Mouse (Mus musculus) embryonic fibroblast, embryonic 13.5 days (primary cell): ENCODE data around the gene Atp8b3. TPM values are rescaled to one million over a fixed set of nuclear protein-coding genes. Genes with fewer than 3 reads are reported as not detected.
A peak's percentile ranks its signal among the peaks of the same experiment; 100 is the strongest.

Experiments used
- H3K27ac ChIP-seq: 2 replicates; pipeline ENCODE4 v1.5.1; 2012; ENCODE audit warnings: low read length, control low read depth, inconsistent platforms; ENCODE audit not compliant: insufficient read depth
- H3K4me1 ChIP-seq: 2 replicates; pipeline ENCODE4 v1.6.1; 2011; ENCODE audit warnings: low read length; ENCODE audit not compliant: control insufficient read depth, insufficient read depth
- H3K4me3 ChIP-seq: 2 replicates; pipeline ENCODE4 v1.5.1; 2011; ENCODE audit warnings: mild to moderate bottlenecking, control low read depth, low read length; ENCODE audit not compliant: insufficient read depth
- CTCF ChIP-seq: IDR thresholded peaks from 2 replicates; pipeline ENCODE4 v1.5.1; 2011; ENCODE audit warnings: mild to moderate bottlenecking, control low read depth, low read length, moderate library complexity, borderline replicate concordance; ENCODE audit not compliant: insufficient read depth
- POLR2A ChIP-seq: IDR thresholded peaks from 2 replicates; pipeline ENCODE4 v1.6.1; 2011; ENCODE audit warnings: low read depth, mild to moderate bottlenecking, control low read depth, low read length, moderate library complexity
- polyA plus RNA-seq: library from polyadenylated mRNA; stranded (reverse); fragments of >200 nt; gene quantifications from 2 replicates; pipeline ENCODE4 v1.2.4, GENCODE M21; 2011; ENCODE audit warnings: low read depth; ENCODE audit not compliant: missing spikeins, insufficient read length

The Atp8b3 gene
- polyA plus RNA-seq, 1 experiment, result not detected

DNA sequence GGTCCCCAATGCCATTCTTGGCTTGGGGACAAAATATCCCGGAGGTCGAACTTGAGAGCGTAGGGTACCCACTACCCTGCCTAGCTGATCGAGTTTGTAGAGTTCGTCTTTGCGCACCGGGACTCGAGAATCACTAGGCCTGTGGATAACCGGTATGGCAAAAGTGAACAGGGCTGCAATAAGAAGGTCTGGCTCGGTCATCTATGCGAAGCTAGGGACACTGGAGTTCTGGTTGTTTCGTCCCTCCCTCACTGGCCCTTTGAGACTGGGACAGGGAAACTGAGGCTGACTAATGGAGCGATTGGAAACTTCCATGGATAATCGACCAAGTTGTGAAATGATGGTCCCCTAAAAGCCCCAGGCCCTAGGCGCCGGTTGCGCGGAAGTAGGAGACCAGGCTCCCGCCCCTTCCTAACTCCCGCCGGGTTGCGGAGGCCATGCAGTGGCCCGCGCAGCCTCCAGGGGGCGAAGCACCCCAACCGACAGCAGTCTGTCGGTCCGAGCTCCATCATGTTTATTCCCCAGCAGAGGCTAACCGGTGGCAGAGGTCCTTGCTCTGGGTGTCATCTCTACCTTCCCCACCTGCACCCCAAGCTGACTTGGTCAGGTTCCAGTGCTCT is 39.3 kb upstream of the Atp8b3 start:
- peak; percentile 42 for TF ChIP-seq POLR2A
- TF ChIP-seq CTCF, result peak; percentile 57; the same call in 1 of the 2 replicates
- Histone ChIP-seq H3K4me1 (no peaks in the 10 kb centered on the region), H3K27ac (peak overlapping the region; percentile 92), H3K4me3 (peak overlapping the region; percentile 28)

DNA sequence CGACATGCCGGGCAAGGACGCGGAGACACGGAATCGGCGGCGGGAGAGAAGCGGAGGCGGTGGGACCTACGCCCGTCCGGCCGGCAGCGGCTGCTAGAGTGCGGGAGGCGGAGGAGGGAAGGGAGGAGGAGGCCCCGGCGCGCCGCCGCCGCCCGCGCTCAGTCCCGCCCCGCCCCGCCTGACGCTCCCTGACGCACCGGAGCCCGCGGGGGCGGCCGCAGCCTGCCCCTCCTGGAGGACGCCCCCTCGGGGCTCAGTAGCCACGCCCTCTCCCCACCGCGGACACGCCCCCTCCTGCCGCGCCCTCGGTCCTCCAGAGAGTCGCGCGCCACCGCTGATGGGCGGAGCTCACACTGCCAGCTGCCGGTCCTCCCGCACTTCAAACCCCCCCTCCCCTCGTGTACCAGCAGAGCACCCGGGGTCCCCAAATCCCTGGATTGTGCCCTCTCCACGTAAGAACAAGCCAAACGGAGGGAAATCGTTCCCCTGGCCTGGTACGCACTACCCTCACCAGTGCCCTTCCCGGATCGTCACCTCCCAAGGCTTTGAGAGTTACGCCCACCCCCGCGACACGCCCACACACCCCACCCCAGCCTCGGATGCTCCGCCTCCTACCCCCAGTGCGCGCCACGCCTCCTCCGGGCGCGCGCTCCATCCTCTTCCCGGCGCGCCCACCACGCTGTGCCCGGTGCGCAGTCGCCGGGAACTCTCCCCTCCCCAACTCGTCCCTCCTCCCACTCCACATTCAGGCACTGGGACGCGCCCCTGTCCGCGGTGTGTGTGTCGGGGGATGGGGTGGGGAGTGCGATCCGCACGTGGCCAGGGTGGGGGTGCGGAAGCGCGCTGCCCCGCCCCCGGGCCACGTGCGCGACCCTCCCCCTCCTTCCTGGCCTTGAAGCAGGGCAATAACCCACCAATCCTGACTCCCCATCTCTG is 38.5 kb upstream of the Atp8b3 start, which contains the start of gene Klf16:
Gene Klf16, minus strand, starts transcription at position 127 of the 936 bp plus-strand sequence.
- no peak for TF ChIP-seq CTCF
- peak; percentile 86 for TF ChIP-seq POLR2A
- peak within 1 kb of the TSS; percentile 99 for H3K4me3 ChIP-seq
- H3K27ac ChIP-seq, result peak within 1 kb of the TSS; percentile 92
- no peaks in the 10 kb centered on the region for H3K4me1 ChIP-seq

DNA sequence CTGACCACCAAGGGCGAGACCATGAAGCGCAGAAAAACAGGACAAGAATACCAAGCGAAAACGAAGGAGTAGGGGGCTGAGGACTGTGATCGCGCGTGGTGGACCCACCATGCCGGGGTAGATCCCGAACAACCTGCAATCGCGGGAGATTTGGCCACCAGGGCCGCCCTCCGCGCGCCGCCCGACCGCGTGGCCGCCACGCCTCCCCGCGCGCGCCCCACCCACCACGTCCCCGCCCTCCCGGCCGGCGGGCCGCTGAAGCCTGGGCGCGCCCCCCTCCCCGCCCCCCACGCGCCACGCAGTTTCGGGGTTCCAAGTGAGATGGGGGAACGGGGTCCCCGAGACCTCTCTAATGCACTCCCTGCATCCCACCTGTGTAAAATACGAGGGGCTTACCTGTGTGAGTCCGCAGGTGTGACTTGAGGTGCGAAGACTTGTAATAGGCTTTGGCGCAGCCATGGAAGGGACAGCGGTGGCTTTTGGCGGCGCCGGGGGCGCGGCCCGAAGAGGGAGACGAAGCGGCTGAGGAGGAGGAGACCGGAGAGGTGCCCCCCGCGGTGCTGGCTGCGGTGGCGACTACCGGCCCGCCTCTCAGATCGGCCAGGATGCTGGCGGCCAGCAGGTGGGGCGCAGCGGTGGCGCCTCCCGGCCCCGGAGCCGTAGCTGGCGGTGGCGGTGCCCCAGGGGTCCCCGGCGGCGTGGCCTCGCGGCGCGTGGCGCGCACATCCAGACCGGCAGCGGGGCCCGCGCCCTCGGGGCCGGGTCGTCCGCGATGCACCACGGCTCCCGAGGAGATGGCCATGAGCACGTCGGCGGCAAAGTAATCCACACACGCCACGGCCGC is 37.6 kb upstream of the Atp8b3 start:
- H3K4me3 ChIP-seq, result peak overlapping the region; percentile 99
- no peaks in the 10 kb centered on the region for H3K4me1 ChIP-seq
- peak overlapping the region; percentile 81 for H3K27ac ChIP-seq
- TF ChIP-seq POLR2A (0 out of 2 replicates have a peak, but pooled peaks have one; percentile 44), CTCF (no peak)

DNA sequence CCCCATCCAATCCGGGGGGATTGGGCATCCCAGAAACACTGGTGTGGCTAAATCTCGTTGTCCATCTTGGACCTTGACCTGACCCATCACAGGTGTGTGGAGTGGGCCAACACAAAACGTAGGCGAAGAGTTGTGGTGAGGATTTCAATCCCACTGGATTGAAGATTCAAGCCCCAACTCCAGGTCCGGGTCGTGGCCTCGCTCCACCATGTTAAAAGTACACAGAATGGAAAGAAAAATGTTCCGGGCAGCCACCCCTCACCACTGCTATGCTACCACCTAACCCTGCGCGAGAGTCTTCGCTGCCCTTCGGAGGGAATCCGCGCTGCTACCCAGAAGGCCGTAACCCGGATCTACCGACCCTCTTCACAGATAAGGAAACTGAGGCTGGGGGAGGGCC is 37.0 kb upstream of the Atp8b3 start:
- peak overlapping the region; percentile 99 for H3K4me3 ChIP-seq
- TF ChIP-seq CTCF, result no peak
- TF ChIP-seq POLR2A, result no peak
- H3K27ac ChIP-seq, result no peak overlapping the region
- H3K4me1 ChIP-seq, result no peaks in the 10 kb centered on the region

DNA sequence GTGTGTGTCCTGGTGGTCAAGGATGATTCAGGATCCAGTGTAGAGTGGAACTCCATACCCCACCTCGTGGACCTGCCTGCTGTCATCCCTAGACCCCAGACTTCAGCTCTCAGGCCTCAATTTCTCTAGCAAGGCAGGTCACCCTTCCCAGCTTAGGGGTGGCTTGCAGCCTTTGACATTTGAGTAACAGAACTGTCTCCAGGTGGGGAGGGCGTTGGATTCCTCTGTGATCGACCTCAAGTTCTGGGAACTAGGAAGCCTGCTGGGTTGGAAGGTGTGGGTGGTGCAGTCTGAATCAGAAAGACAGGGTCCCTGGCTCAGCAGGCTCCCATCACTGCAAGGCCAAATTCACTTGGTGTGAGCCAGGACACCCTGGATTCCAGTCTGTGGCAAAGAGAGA is 36.0 kb upstream of the Atp8b3 start:
- peak overlapping the region; percentile 99 for H3K4me3 ChIP-seq
- TF ChIP-seq CTCF (no peak), POLR2A (no peak)
- H3K27ac ChIP-seq, result no peak overlapping the region
- no peaks in the 10 kb centered on the region for H3K4me1 ChIP-seq

DNA sequence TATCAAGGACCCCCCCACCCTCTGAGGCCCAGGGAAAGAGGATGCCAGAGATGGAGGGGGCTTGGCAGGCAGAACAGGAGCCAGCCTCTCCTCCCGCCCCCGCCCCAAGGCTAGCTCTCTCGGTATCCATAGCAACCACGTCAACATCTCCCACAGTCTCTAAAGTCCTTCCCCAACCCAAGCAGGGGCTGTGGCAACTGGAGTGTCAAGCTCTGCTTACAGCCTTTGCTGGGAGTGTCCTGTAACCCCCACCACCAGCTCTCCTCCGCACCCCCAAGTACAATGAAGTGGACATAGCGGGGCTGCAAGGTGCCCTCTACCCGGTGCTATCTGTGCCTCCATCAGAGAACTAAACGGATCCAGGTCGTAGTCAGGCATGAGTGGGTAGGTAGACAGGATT is 35.0 kb upstream of the Atp8b3 start:
- Histone ChIP-seq H3K27ac (no peak overlapping the region), H3K4me1 (no peaks in the 10 kb centered on the region), H3K4me3 (no peak overlapping the region)
- no peak for TF ChIP-seq CTCF
- no peak for TF ChIP-seq POLR2A

DNA sequence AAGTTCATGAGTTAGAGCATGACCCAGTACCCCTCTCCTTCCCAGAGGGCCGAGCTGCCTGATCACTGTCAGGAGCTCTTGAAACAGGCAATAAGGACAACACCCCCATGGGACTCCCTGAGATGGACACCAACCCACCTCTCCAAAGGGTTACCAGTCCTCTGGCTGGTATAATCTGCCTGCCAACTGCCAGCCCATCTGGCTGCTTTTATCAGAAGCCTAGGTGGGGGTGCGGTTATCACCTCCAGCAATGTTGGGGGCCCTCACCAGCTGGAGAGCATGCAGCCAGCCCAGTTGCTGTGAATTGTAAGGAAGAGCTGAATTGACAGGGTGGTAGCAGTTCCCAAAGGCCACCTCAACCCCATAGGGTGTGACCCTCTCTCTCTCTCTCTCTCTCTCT is 33.6 kb upstream of the Atp8b3 start:
- H3K4me1 ChIP-seq, result no peaks in the 10 kb centered on the region

DNA sequence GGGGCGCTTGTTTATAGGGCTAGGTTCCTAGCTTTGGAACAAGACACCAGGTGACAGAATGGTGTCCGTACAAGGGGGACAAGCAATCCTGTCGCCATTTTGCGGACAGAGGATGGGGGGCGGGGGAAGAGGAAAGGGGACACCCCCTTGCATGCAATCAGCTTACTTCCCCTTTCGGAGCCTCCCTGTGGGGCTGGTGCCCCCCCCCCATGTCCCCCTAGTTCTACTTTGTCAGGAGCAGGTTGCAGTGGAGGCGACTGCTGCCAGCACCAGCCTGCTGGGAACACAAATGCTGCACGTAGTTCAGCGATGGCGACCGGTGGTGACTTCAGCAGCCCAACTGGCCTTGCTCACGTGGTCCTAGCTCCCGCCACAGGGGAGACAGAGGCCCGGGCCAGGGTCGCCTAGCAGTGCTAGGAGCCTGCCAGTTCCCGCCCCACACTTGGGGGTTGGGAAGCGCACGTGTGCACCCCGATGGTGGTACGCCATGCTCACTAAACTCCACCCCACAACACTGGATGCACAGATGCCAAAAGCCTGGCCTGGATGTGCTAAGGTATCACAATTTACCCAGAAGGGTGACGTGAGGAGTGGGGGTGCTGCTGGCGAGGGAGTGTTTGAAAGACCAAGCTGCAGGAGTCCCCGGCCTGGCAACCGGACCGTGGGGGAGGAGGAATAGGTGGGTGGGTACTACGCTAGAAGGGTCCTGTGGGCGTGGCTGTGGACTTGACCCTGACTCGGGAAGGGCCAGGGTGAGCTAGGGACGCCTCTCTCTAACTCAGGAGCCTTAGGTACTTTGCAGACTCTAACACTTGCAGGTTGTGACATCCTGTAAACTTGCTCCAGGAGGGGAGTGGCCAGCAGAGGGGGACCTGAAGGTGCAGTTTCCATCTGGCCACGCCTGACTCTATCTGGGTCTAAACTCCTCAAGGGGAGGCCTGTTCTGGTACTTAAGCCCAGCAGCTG is 32.2 kb upstream of the Atp8b3 start:
- TF ChIP-seq CTCF (no peak), POLR2A (no peak)
- H3K27ac ChIP-seq, result no peak overlapping the region
- no peak overlapping the region for H3K4me3 ChIP-seq
- H3K4me1 ChIP-seq, result no peaks in the 10 kb centered on the region

More for the DNA sequence above, 33.6 kb upstream of the Atp8b3 start:
- Histone ChIP-seq H3K27ac (no peak overlapping the region), H3K4me3 (no peak overlapping the region)
- TF ChIP-seq CTCF, result no peak
- no peak for TF ChIP-seq POLR2A
